Mouse (Mus musculus): ENCODE measurements around the gene Zfp853.

DNA sequence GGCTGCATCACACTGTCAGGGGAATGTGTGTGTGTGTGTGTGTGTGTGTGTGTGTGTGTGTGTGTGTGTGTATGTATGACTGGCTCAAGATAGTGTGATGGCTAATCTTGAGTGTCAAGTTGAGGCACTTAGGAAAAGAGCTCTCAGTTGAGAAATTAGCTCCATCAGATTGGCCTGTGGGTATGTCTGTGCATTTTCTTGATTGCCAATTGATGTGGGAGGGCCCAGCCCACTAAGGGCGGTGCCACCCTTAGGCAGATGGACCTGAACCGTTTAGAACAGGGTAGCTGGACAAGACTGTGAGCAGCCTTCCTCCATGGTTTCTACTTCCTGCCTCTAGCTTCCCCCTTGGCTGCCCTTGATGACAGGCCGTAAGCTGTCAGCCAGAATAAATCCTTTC, 21.3 kb downstream of the Zfp853 start:
- TF ChIP-seq CTCF (IDR thresholded peaks at IDR 0.05; ENCODE audit: borderline replicate concordance, control insufficient read depth, extremely low read depth, insufficient read depth, low read length, poor library complexity) = no peak
- no peak for TF ChIP-seq POLR2A (IDR thresholded peaks at IDR 0.05; ENCODE audit: control insufficient read depth, extremely low read depth, insufficient read depth, low read length, poor library complexity)

All from thymus, adult 2 months (tissue).